Mouse (Mus musculus) E14TG2a.4 (cell line): ENCODE measurements around the gene Scamp1.

Experiments
- H3K27me3 ChIP-seq: 2 replicates; pipeline ENCODE4 v1.6.1; 2014; ENCODE audit warnings: low read length, control low read depth; ENCODE audit not compliant: insufficient read depth
- H3K36me3 ChIP-seq: 2 replicates; pipeline ENCODE4 v1.6.1; 2014; ENCODE audit warnings: low read length, control low read depth; ENCODE audit not compliant: insufficient read depth
- H3K4me1 ChIP-seq: replicated peaks from 2 replicates; pipeline ENCODE4 v1.6.1; 2014; ENCODE audit warnings: low read depth, low read length, control low read depth
- H3K4me3 ChIP-seq: replicated peaks from 2 replicates; pipeline ENCODE4 v1.5.1; 2014; ENCODE audit warnings: mild to moderate bottlenecking, low read length
- H3K9me3 ChIP-seq: 2 replicates; pipeline ENCODE4 v1.6.1; 2014; ENCODE audit warnings: low read length, control low read depth
- CTCF ChIP-seq: conservative IDR thresholded peaks from 2 replicates; pipeline ENCODE4 v1.5.1; 2014; ENCODE audit warnings: low read length
- NANOG ChIP-seq: IDR thresholded peaks from 2 replicates; pipeline ENCODE4 v1.6.1; 2014; ENCODE audit warnings: borderline replicate concordance, low read length, mixed read lengths
- POU5F1 ChIP-seq: IDR thresholded peaks from 2 replicates; pipeline ENCODE4 v1.6.1; 2014; ENCODE audit warnings: low read length, borderline replicate concordance

Gene Scamp1

DNA sequence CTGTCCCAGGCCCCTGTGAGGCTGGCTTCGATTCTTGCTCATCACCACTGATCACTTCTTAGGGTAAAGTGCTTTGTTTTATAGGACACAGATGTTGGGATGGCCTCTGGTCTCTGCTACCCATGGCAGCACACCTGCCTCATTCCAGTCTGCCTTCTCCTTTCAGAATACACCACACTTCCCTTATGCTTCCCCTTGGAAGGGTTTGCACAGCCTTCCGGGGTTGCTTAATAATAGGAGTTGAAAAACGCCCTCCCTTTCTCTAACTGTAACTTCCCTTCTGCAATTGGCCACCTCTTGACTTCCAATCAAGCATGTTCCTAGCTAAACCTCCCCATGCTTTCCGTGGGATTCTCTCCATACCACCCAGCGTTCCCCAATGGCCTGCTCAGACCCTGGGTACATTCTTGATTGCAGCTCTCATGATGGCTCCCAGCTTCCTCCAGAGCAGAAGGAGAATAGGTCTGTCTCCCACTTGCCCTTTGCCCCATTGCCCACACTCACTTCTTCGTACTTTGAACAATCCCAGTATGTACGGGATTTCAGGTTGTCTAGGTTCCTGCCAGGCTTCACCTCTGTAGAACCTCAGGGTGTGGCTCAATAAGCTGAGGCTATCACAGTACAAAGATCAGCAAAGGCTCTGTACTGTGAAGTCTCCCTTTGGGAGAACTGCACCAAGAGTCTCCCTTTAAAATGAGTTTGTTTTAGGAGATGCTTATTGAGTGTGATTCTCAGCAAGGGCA, 126.0 kb downstream of the Scamp1 start:
- no peak overlapping the region for H3K4me3 ChIP-seq
- no peaks in the 10 kb centered on the region for H3K36me3 ChIP-seq
- peaks cover 26% of the 10 kb centered on the region for H3K4me1 ChIP-seq
- no peaks in the 10 kb centered on the region for H3K27me3 ChIP-seq
- TF ChIP-seq POU5F1 (no peak), NANOG (no peak), CTCF (no peak)
- no peaks in the 10 kb centered on the region; the same call in 1 of the 2 replicates for H3K9me3 ChIP-seq

GRCm38 (mm10) chr13:94158864-94159477, 126.7 kb downstream of the Scamp1 start:
- no peaks in the 10 kb centered on the region; the same call in 1 of the 2 replicates for H3K9me3 ChIP-seq
- H3K4me3 ChIP-seq: no peak overlapping the region
- peaks cover 26% of the 10 kb centered on the region for H3K4me1 ChIP-seq
- no peaks in the 10 kb centered on the region for H3K27me3 ChIP-seq
- no peak for TF ChIP-seq CTCF
- no peak for TF ChIP-seq NANOG
- no peak for TF ChIP-seq POU5F1
- H3K36me3 ChIP-seq: no peaks in the 10 kb centered on the region

DNA sequence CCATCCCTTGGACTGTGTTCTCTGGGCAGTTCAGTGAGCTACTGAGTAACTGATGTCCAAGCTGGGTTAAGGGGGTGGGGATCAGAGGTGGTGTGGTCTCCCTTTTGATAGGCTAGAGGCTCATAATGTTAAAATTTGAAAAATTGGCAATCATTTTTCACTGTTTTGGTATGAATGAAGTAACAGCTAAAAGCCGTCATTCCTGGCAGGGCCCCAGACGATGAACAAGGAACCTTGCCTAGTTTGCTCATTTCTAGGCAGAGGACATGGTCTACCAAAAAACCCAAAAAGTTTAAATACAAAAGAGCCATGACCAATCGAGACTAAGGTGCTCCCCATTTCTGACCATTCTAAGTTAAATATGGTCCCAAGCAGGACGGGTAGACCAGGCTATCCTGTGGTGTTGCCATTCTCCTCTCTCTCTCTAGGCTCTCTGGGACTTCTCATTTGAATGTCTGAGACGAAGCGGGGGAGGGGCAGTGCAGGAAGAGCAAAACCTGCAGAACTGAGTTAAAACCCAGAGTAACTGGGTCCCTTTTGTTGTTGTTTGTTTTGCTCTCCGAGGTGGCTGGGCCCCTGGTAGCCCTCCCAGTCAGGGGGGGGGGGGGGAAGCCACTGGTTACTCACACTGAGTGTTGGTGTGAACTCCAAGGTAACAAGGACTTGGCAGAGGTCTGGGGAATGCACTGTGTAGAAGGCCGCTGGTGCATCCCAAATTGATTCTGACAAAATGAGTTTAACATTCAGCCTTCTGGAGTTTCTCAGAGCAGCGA, 129.8 kb downstream of the Scamp1 start:
- no peaks in the 10 kb centered on the region for H3K27me3 ChIP-seq
- H3K9me3 ChIP-seq: no peaks in the 10 kb centered on the region; the same call in 1 of the 2 replicates
- no peak overlapping the region for H3K4me3 ChIP-seq
- H3K4me1 ChIP-seq: peaks cover 26% of the 10 kb centered on the region
- H3K36me3 ChIP-seq: no peaks in the 10 kb centered on the region
- TF ChIP-seq NANOG (no peak), POU5F1 (no peak), CTCF (no peak)

GRCm38 (mm10) chr13:94154512-94155296, 131.0 kb downstream of the Scamp1 start:
- TF ChIP-seq NANOG (no peak), POU5F1 (no peak), CTCF (no peak)
- Histone ChIP-seq H3K36me3 (no peaks in the 10 kb centered on the region), H3K27me3 (no peaks in the 10 kb centered on the region), H3K4me1 (peaks cover 24% of the 10 kb centered on the region), H3K9me3 (no peaks in the 10 kb centered on the region; the same call in 1 of the 2 replicates), H3K4me3 (no peak overlapping the region)

DNA sequence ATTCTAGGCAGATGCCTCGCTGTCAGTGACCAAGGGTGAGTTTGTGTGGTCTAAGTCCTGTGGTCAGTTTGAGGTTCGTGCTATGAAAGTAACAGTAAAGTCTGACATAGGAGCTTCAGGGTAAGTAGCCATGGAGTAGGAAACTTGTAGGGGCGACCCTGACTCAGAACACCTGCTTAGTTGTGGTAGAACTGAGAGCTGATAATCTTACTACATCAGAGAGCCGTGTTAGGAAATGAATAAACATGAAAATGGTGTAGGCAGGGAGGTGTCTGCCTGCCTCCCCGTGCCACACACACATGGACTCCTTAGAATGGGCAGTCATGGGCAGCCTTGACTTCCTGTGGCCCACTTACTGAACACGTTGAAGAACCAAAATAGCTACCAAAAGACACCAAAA, 132.0 kb downstream of the Scamp1 start:
- no peak for TF ChIP-seq NANOG
- TF ChIP-seq POU5F1: no peak
- no peak for TF ChIP-seq CTCF
- Histone ChIP-seq H3K36me3 (no peaks in the 10 kb centered on the region), H3K27me3 (no peaks in the 10 kb centered on the region), H3K4me1 (peaks cover 15% of the 10 kb centered on the region), H3K9me3 (no peaks in the 10 kb centered on the region; the same call in 1 of the 2 replicates), H3K4me3 (no peak overlapping the region)

DNA sequence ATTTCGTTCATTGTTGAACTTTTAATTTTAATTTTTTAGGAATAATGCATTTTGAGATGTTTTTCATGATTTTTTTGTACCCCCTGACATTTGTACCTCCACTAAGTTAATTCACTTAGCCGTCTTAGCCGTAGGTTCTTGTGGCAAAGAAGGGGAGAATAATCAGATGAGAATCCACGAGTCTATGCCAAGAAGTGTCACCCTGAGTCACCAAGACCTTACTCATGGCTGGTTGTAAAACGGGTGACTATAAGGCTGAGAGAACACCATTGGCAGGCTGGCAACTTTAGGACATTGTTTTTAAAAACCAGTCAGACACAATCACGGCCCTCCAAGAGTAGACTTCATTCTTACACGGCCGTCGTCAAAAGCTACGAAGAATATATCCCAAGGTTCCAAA, 132.8 kb downstream of the Scamp1 start:
- TF ChIP-seq POU5F1 (no peak), NANOG (no peak), CTCF (no peak)
- Histone ChIP-seq H3K4me1 (peaks cover 14% of the 10 kb centered on the region), H3K27me3 (no peaks in the 10 kb centered on the region), H3K36me3 (no peaks in the 10 kb centered on the region), H3K9me3 (no peaks in the 10 kb centered on the region), H3K4me3 (no peak overlapping the region)
